Mouse (Mus musculus) frontal cortex, postnatal 10 days (tissue): Measurements from ENCODE around the gene Endog.
"Not testable (repeated sequence)": the region's sequence is repeated elsewhere in the genome, so short reads cannot be mapped to it uniquely, and the experiment has no call there.

Experiments
- DNase-seq, 2 experiments: peaks; one replicate each; pipeline ENCODE4 v3.0.0; 2022; ENCODE audit warnings: low spot score in 2 of 2, mixed read lengths in 1 of 2

The Endog gene

DNA sequence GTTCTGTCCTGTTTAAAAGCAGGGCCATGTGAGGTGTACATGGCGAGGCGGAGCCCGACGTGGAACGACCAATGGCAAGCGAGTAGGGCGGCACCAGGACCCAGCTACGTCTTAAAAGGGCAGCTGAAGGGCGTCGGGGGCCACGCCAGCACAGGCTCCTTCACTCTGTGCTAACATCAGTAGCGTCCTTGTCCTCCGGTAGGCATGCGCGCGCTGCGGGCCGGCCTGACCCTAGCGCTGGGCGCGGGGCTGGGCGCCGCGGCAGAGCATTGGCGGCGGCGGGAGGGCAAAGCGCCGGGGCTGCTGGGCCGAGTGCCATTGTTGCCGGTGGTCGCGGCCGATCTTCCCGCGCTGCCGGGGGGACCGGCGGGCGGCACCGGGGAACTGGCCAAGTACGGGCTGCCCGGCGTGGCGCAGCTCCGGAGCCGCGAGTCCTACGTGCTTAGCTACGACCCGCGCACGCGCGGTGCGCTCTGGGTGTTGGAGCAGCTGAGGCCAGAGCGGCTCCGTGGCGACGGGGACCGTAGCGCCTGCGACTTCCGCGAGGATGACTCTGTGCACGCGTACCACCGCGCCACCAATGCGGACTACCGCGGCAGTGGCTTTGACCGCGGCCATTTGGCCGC, at the start of gene Endog:
Gene Endog, plus strand, starts transcription at position 123 of the 626 bp plus-strand sequence.
- peak; percentile 83 to 86 for DNase-seq

DNA sequence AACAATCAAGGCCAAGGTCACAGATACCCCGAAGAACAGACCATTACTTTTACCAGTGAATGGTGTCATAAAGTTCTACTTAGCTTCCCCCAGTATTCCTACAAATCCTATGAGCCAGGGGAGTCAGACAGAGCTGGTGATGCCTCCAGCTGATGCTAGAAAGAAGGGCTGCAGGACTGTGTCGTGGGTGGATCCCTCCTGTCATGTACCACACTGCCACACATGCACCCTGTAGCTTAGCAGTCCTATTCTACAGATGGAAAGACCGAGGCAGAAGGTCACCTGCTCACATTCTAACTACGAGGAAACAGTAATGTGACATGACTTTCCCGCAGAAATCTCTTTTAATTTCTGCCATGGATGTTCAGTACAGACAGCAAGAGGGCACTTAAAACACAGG, 48.5 kb upstream of the Endog start:
- no peak for DNase-seq

DNA sequence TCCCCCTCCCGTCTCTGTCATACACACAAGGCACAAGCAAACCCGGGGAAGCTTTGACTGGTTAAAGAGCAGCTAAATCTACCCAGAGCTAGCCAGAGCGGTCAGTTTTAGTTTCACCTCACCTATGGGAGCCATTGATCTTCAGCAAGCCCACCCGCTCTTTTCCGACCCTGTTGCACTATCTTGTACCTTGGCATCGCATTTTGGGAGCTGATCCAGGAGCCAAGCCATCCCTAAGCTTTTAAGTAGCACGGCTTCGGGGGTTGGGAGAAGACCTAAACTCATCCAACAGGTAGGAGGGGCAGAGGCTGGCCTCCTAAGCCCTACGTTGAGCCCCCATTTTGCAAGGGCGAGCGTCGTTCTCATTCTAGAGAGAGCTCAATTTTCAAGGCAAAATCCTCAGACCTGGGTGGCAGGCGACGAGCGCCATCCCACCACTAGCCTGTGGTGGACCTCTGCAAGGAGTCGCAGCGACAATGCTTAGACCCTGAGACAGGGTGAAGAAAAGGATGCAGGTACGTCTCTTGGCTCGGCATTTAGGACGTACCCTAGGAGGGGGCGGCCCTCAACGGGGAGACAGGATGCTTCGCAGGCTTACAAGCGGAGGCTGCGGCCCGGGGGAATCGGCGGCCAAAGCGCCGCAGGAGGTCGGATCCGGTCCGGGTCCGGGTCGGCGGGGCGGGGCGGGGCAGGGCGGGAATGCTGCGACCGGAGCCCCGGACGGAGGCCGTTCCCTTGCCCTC, 47.4 kb upstream of the Endog start:
- DNase-seq, result peak in 1 of 2 experiments; percentile 28

DNA sequence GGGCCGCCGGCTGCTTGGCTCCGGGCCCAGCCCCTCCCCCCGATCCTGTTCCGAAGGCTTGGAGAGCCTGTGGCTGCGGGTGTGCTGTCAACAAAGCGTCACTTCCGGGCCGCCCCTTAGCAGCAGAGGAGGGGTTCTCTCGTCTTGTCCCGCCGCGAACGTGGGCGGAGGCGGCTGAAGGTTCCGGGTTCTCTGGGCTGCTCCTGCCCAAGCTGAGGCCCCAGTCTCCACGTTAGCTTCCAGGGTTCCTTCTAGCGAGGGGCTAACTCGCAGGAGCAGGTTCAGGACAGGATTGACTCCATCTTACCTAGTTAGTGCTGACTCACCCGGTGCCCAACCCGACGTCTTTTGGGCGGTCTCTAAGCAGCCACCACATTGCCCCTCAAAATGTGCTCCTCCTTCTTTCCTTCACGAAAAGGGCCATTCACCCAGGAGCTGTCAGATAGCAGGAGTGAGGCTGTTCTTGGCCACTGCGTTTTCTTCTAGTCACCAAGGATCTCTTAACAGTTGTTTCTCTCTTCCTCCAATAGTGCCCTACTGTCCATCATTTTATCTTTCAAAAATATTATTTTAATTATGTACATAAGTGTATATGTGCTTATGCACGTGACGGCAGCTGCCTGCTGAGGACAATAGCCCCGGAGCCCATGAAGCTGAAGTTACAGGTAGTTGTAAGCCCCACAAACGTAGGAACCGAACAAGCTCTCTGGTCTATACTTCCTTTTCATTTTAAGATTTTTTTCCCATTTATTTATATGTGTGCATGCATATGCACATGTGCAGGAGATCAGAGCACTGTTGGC, 46.6 kb upstream of the Endog start, which contains the start of gene Zer1:
Gene Zer1, minus strand, starts transcription at position 114 of the 803 bp plus-strand sequence.
- peak; percentile 92 to 93 for DNase-seq

DNA sequence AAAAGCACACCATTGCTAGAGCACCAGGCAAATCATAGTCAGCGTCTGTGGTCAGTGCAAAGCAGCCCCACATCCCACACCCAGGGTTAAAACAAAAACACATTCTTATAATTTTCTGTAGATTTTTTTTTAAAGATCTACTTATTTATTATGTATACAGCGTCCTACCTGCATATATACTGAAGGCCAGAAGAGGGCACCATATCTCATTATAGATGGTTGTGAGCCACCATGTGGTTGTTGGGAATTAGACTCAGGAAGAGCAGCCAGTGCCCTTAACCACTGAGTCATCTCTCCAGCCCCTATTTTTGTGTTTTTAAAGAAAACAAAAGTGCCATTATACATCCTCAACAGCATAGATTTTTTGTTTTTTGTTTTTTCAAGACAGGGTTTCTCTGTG, 42.5 kb upstream of the Endog start:
- no peak for DNase-seq

DNA sequence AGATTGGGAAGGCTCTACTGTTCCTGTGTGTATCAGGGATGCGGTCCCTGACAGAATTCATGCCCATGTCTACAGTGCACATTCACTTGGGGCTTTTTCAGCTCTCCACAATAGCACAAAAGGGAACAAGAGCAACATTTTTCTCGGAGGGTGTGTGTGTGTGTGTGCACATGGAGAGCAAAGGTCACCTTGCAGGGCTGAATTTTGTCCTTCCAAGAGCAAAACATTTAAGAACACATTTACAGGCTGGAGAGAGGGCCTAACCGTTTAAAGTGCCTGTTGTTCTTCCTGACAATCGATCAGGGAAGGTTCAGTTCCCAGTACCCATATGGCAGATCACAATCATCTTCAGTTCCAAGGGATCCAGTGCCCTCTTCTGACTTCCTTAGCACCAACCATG, 41.1 kb upstream of the Endog start:
- no peak for DNase-seq

DNA sequence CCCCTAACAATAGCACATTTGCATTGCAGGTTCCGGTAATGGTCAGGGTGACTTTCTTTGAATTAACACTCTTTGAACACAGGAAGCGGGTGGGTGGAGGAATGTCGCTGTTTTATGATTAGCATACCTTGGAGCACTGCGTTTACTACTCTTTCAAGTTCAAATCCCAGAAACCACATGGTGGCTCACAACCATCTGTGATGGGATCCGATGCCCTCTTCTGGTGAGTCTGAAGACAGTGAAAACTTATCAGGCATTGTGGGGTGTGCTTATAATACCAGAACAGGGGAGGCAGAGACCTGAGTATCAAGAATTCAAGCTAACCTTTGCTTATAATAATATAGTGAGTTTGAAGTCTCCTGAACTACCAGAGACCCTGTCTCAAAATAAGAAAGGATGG, 40.1 kb upstream of the Endog start:
- not testable (repeated sequence) for DNase-seq

DNA sequence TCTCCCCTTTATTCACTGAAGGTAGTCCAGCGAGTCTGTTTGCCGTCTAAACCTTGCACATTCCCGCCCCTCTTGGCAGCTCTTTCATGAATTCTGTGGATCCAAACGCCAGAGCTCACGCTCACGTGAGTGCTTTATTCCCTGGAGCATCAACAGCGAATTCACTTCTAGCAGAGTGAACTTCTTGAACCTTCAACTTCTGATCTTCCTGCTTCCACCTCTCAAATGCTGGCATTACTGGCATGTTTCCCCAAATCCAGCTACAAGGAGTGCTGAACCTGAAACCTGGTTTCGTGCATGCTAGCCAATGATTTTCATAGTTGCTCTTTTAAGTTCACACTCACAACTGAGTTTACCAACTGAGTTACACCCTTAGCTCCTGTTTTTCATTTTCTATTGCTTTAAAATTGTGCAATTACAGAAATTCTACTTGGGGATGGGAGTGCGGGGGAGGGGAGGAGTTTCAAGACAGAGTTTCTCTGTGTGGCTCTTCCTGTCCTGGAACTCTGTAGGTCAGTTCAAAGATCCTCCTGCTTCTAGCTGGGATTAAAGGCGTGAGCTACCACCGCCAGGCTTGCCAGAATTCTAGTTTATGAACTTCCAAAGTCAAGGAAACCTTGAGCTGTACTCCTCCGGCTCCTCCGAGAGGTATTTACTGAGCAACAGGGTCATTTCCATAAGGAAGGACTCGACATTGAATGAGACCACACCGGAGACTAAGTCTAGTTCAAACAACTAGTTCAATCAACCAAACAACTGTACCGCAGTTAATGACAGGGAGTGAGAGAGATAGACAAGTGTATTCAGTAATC, 38.3 kb upstream of the Endog start:
- no peak for DNase-seq

DNA sequence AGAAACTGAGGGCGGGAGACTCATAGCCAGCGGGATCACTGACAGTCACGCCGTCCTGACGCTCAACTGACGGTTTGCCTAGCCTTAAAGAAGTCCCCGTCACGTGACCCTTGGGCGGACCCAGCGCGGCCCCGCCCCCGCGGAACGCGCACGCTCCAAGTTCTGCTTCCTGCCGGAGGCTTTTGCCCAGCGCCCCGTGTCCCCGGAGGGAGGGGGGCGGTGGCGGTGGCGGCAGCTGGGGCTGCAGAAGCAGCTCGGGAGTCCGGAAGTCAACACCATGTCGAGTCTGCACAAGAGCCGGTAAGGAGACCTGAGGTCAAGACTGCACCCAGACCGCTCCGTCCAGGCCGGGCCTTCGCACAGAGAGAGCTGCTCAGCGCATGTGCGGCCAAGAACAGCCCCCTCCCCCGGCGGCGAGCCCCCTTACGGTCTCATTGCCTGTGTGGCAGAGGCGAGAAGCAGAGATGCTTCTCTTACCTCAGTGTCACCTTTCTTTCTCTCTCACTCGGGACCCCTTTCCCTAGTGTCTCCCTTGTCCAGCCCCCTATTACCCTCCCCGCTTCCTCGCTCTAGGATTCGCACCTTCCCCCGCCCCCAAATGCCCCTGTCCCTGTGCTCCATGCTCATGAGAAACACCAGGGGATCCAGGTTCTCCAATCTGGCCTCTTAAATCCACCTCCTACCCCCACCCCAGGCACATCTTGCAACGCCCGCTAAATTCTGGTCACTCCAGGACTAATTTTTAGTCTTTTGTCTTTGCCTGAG, 37.5 kb upstream of the Endog start, which contains the start of gene Tbc1d13:
Gene Tbc1d13, plus strand, starts transcription at position 134 of the 765 bp plus-strand sequence.
- DNase-seq, result peak; percentile 97

DNA sequence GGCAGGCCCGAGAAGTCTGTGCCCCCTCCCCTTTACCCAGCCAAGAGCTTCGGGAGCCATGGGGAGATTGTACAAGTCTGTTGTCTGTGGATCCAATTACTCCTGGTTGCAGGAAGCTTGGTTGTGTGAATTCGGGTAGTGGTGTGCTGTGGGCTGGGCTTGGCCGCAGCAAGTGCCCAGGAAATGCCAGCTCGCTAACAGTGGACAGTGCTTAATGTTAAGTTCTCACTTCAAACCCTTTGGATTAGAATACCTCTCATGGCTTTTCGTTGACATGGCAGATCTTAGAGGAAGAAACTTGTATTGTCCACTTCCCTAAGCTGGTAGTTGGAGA, 36.9 kb upstream of the Endog start:
- DNase-seq, result no peak

DNA sequence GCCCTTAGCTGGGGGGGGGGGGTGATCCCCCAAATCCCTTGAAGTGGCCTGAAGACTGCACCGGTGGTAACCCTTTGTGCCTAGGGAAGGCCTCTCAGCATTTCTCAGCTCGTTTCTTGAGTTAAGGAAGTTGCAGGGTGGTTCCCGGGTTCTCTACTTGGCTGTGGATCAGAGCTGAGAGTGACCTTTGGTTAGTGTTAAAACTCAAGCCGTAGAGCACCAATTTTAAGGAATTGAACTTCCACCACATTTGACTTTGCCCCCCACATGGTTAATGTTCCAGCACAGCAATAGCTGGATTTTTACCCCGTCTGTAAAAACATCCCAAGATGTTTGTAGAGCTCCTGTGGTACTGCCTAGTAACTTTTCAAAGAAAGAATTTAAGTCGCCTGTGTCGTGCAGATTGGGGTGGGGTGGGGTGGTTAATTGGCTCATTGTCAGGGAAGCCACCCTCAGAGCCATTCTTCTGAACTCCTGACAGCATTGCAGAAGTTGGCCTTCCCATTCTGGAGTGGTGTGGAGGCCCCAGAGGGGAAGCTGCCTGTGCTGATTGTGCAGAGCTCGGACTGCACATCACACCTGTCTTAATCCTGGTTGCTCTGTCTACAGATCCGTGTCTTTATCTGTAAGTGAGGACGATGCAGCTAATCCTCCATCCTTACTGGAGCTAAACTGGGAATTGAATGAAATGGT, 36.2 kb upstream of the Endog start:
- DNase-seq, result no peak

DNA sequence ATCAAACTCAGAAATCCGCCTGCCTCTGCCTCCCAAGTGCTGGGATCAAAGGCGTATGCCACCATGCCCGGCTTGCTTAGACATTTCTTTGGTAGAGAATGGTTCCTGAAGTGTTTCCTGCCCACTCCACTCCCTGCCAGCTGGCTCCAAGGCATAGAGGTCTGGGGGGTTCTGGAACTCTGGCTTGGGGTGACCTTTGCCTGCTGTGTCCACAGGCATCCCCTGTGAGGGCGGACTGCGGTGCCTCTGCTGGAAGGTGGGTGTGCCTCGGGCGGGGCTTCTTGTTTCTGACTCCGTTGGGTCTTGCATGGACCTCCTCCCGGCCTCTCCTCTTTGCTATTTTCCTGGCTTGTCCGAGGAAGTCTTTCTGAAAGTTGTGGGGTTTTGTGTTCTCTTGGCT, 34.8 kb upstream of the Endog start:
- DNase-seq, result no peak

DNA sequence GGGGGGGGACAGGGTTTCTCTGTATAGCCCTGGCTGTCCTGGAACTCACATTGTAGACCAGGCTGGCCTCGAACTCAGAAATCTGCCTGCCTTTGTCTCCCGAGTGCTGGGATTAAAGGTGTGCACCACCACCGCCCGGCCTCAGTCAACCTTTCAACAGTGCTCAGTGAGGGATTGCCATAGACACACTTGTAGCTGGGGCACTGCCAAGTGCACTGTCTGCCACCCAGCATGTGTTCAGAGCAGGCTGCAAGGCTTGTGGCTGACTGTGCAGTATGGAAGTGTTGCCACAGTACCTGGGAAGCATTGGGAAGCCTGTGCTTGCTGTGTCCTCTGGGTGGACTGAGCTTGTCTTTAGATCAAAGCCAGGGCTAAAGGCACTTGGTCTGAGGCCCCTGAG, 31.3 kb upstream of the Endog start:
- DNase-seq, result not testable (repeated sequence)

DNA sequence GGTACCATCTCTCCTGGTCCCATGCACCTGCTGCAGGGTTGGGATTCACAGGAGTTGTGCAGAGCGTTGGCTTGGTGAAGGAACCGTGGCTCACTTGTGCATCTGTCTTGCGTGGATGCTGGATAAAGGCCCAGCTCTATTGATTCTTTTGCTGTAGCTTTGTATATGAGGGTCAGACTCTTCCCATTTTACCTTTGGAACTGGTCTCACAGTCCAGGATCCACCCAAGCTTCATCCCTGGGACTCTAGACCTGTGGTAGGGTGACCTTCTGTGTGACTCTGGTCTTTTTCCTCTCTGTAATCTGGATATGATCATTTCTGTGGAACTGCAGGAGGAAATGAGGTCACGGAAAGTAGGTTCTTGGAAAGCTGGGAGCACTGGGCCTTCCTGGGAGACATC, 26.9 kb upstream of the Endog start:
- DNase-seq, result no peak

DNA sequence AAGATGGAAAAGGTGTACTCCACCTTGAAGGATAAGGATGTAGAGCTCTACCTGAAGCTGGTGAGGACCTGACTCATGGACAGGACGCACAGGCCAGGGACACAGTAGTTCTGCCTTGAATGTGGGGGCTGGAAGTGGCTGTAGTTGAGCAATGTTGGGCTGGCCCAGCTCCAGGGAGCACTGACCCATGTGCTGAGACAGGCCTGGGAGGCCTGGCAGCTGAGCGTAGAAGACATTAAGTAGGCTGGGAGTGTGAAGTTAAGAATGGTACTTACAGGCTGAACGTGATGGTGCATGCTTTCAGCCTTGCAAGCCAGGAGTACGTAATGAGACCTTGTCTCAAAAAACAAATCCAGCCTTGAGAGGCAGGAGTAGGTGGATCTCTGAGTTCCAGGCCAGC, 23.8 kb upstream of the Endog start:
- no peak for DNase-seq

DNA sequence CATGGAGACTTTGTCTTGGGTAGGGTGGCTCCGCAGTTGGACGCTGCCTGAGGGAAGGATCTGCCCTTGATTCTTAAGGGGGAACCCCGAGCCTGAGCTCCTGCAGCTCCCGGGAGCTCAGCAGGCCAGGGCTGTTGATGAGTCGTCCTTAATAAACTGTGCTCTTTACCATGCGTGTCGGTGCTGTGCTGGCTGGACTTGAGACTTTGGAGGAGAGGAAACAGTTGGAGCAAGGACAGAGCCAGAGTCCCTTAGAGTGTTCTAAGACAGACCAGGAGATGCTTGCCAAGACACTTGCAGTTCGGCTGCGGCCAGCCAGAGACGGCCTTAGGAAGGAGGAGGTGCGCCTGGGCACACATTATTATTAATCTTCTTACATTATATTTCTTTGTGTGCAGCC, 19.5 kb upstream of the Endog start:
- no peak for DNase-seq

DNA sequence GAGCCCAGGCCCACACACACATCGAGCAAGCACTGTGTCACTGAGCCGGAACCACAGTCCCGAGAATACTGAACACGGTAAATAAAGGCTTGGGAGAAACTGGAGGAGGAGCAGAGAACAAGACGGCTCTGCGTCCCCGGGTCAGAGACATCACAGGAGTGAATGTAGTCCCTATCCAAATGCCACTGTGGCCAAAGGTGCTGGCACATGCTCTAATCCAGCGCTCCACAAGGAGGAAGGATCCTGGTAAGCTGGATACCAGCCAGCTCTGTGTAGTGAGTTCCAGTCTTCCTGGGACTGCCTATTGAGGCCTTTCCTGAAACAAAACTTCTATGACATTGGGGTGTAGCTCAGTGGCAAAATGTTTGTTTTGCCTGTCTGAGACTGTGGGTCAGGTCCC, 18.7 kb upstream of the Endog start:
- DNase-seq, result no peak

DNA sequence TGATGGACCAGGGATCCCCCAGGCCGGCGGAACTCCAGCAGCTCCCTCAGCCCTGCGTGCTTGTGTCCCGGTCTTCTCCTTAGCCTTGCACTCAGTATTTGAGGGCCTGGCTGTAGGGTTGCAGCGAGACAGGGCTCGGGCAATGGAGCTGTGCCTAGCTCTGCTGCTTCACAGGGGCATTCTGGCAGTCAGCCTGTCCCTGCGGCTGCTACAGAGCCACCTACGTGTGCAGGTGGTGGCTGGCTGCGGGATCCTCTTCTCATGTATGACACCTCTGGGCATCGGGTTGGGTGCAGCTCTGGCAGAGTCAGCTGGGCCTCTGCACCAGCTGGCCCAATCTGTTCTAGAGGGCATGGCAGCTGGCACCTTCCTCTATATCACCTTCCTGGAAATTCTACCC, 11.4 kb upstream of the Endog start:
- not testable (repeated sequence) for DNase-seq

DNA sequence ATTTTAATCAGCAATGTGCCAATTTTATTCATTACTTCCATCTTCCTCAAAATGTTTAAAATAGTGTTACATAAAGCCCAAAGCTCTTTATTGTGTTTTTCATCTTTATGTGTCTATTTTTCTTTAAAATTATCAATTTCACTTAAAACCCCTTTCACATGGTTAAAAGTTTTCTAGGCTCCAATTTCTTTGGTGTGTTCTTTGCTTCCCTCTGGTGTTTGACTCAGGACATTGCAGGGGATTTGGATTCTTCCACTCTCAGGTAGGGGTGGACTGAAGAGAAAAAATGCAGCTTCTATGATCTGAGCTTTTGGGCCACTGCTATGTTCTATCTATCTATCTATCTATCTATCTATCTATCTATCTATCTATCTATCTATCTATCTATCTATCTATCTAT, 9.5 kb upstream of the Endog start:
- no peak for DNase-seq

DNA sequence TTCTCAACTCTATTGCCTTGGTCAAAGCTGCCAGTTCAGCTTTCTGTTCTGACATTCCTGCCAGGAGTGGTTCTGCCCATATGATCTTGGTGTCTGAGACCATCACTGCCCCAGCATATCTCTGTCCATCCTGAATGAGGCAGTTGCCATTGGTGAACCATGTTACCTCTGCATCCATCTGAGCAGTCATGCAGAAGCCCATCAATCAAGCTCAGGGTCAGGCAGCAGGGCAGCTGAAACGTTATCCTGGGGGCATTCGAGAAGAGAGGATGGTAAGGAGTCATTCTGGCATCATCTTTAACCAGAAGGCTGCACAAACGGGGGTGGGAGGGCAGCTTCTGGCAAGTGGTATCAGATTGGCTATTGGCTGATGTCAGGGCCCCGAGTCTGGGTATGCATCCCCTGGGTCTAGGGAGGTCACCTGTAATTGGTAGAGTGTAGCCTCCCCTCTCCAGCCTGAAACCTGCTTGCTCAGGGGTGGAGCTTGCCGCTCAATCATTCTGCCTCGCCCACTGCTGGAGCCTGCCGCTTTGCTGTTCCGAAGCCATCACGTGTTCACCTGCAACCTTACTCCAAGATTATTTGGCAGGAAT, 6.9 kb upstream of the Endog start:
- no peak for DNase-seq
